Mouse (Mus musculus): ENCODE measurements around the gene Calcrl. TPM values are rescaled to one million over a fixed set of nuclear protein-coding genes. Genes with fewer than 3 reads are reported as not detected.
"Not testable (repeated sequence)": the region's sequence is repeated elsewhere in the genome, so short reads cannot be mapped to it uniquely, and the experiment has no call there.

Calcrl gene
- total RNA-seq, 2 experiments from 2014 or later: 29.2 to 31.4 TPM

DNA sequence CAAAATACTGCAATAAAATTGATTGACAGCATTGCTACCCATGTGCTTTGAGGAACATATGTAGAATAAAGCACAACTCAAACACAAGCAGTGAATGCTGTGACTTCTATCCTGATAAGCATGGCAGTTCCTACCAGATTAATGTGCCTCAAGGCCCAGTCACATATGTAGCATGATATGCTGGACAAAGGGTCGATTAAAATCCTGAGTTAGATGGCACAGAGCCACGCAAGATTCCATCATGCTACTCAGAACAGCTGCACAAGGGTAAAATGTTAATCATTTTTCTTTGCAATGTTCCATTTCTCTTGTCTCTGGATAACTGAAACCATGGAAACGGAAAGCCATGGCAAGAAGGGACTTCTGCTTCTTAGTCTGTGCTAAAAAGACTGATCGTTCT lies 28.7 kb downstream of the Calcrl start:
- no peak for DNase-seq
- intact Hi-C loops (cut with DNase I): no loop called here

DNA sequence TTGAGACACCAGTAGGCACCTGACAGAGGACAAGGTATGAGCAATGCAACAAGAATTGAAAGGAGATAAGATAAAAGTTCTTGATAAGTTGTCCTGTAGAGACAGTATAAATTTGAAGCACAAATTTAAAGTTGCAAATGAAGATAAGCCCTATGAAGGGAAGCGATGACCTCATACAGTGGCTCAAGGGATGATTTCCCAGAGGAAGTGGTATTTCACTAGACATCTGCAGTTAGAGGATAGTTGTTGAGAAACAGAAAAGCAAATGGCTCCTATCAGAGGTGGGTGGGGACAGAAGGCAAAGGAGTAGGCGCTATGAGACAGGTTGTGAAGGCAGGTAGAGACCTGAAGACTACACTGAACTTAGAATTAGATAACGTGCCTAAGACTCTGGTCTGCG lies 32.0 kb downstream of the Calcrl start:
- DNase-seq: no peak
- intact Hi-C loops (cut with DNase I): no loop called here

DNA sequence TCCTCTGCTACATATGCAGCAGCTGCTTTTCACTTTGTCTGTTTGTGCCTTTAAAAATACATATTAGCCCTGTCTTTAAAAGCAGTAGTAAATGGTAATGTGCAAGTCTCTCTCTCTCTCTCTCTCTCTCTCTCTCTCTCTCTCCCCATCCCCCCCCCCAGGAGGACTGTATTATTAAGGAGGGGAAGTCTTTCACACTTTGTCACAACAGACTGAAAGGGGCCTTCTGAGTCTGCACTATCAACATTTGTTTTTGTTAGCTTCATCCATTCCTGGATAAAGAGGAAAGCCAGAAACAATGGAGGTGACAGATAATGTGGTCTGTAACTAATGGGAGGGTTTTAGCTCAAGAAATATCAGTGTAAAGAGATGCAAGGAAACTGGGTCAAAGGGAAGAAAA lies 36.1 kb downstream of the Calcrl start:
- intact Hi-C loops (cut with DNase I): no loop called here
- DNase-seq: no peak

GRCm38 (mm10) chr2:84388537-84388936 lies 36.7 kb downstream of the Calcrl start:
- intact Hi-C loops (cut with DNase I); DNase-seq: not testable (repeated sequence)

DNA sequence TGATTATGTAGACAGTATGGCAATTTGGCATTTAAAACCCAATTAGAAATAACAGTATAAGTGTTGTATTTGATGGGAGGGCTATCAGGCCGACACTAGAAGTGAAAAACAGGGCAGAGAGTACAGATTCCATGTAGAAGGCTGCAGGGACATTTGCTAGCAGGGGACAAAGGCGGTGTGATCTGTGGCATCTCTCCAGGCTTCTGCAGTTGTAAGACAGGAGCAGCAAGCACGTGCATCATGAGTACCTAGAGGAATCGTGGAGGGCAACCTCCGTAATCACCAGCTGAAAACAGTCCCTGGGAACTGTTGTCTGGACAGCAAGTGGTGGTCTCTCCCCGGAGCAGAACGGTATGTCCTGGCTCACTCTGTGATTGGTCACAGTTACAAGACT lies 37.2 kb downstream of the Calcrl start:
- DNase-seq: peak in 1 of 2 experiments; percentile 39
- intact Hi-C loops (cut with DNase I): no loop called here

- intact Hi-C loops (cut with DNase I): loop anchor here (2.0 kb wide), 3 partner anchors 37 to 203 kb away; partner anchors contain the start of gene Calcrl
- DNase-seq: peak in 1 of 2 experiments; percentile 33
Observed at GRCm38 (mm10) chr2:84387394-84388022, 37.7 kb downstream of the Calcrl start.

GRCm38 (mm10) chr2:84386563-84387393 lies 38.4 kb downstream of the Calcrl start:
- intact Hi-C loops (cut with DNase I): loop anchor here (2.0 kb wide), 3 partner anchors 38 to 202 kb away; partner anchors contain the start of gene Calcrl
- peak; percentile 38 to 48 for DNase-seq

DNA sequence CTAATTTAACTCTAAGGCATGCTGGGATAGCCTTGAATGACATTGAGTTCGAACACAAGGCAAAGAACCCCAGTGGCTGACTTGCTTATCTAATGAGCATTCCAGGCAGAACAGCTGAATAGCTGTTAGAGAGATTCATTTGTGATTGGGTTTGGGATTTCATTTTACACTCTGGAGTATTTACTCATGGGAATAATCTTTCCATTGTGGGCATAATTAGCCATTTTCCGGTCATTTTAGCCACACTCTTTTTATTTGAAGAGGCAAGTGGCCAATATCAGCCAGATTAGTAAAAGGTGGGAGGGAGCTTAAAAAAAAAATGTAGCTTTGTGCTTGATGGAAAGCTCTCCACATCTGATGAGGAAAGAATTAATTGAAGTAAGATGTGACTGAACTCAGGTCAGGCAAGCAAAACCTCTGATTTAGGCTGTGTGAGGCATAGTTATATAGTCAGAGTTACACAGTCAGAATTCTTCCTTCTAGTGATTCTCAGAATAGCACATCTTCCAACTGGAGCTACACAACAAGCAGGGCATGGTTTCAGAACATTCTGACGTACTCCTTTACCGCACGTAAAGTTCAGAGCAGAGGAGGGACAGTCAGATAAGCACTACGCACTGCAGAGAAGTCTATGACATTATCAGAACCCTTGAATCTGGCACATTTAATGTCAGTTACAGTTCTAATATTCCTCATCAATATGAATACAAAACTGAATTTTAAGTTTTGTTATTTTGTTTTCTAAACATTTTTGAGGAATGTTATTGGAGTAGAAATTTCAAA lies 40.1 kb downstream of the Calcrl start:
- intact Hi-C loops (cut with DNase I): no loop called here
- no peak for DNase-seq

DNA sequence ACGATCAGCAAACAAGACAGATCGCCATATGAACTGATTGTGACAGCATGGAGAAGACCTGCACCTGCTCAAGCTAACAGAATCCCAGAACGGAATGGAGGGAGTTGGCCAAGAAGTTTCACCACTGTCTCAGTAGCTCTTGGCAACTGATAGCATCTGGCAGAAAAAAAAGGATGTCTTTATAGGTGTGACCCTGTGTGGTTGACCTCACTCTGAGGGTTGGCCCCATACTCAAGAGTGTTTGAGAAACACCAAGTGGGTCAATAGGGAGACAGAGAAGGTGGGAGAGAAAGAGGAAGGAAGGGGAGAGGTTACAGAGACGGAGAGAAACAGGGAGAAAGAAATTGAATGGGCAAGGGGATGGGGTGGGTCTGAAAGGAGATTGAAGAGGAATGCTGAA lies 41.4 kb downstream of the Calcrl start:
- DNase-seq: no peak
- intact Hi-C loops (cut with DNase I): no loop called here

DNA sequence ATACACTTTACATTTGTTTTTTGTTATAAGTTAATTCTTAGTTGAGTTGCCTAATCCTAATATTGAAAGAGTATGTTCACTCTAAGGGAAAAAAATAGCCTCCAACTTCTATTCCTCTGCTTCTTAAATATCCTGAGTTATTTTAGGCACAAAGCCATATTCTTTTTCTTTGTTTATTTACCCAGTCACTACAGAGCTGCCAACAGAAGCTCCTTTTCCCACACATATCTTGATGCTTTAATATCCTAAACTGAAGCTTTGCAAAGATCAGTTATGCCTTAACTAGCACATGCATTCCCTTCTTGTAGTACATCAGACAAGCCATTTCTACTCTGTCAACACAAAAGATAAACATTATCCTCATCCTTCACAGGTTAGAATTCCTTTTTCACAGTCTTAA lies 42.7 kb downstream of the Calcrl start:
- intact Hi-C loops (cut with DNase I): no loop called here
- DNase-seq: no peak

- intact Hi-C loops (cut with DNase I): no loop called here
- no peak for DNase-seq
Observed at GRCm38 (mm10) chr2:84381997-84382396, 43.2 kb downstream of the Calcrl start.

DNA sequence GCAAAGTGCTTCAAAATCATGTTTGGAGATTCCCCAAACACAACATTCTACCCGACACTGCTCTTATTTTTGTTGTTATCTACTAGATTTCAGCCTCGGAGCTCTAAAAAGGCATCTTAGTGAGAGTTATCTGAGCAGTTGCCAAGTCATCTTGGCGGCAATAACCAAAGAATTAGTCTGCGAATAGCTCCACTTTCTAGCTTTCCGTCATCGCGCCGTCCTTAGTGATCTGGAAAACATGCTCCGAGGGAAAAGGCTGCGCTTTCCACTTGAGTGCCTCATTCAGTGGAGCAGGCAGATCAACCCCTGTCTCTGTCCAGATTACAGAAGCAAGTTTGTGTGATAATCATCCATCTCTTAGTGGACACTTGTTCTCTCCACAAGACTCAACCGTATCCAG lies 44.4 kb downstream of the Calcrl start:
- peak; percentile 44 to 57 for DNase-seq
- intact Hi-C loops (cut with DNase I): no loop called here

GRCm38 (mm10) chr2:84378678-84379077 lies 46.5 kb downstream of the Calcrl start:
- no peak for DNase-seq

GRCm38 (mm10) chr2:84369256-84369655 lies 56.0 kb downstream of the Calcrl start:
- no peak for DNase-seq
- intact Hi-C loops (cut with DNase I): no loop called here

More at GRCm38 (mm10) chr2:84378678-84379077, 46.5 kb downstream of the Calcrl start:
- intact Hi-C loops (cut with DNase I): loop anchor here (5.0 kb wide), 1 partner anchor 36 kb away; no protein-coding TSS in a partner anchor

GRCm38 (mm10) chr2:84366742-84367141 lies 58.5 kb downstream of the Calcrl start:
- intact Hi-C loops (cut with DNase I): no loop called here
- no peak for DNase-seq

DNA sequence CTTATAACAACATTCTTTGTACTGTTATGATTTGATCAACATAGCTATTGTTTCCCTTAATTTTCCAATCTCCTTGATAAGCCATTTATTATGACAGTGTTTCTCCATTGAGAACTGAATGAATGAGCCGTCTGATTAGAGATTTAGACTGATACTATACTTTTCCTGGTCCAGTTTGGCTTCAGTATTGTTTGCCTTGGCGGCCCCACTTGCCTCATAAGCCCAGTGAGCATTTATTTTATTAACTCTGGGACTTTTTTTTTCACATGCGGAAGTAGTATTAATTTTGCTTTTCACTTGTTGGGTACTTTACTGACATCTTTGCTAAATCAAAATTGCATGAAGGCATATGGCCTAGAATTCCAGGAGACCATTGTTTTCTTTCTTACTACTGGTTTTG lies 59.9 kb downstream of the Calcrl start:
- intact Hi-C loops (cut with DNase I): no loop called here
- no peak for DNase-seq

DNA sequence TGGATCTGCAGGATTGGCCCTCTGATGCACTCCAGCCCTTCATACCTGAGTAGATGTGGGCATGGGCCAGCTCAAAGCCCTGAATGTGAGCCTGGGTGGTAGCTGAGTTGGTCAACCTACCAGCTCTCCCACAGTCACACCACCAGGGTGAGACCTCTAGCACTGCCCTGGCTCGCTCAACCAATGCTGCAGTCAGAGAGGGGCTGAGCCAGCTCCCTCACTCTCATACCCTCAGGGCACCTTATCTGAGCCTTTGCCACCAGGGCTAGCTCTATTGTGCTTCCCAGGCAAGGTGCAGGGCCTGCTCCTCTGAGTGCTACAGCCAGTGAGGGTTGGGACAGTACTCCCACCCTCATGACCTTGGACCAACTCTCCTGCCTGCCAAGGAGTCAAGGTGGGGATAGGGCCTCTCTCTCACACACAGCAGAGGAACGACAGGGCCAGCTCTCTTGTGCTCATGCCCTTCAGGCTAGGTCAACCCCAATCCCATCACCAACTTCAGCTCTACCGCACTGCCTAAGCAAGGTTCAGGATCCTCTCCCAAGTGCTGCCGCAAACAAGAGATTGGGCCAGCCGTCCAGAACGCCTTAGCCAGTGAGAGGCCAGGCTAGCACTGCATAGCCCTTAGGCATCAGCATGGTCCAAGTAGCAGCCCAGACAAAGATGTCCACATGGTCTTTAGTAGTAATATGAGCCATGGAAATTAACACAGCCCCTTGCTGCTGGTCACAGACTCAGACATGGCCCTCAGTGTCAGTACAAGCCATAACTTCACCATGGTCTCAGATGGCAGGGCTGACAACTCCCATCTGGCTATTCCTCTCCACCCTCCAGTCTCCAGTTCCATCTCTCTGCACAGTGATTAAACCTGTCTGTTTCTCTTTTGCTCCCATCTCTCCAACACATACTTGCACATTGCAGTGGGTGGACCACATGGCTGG lies 62.2 kb downstream of the Calcrl start:
- no peak for DNase-seq
- intact Hi-C loops (cut with DNase I): no loop called here

DNA sequence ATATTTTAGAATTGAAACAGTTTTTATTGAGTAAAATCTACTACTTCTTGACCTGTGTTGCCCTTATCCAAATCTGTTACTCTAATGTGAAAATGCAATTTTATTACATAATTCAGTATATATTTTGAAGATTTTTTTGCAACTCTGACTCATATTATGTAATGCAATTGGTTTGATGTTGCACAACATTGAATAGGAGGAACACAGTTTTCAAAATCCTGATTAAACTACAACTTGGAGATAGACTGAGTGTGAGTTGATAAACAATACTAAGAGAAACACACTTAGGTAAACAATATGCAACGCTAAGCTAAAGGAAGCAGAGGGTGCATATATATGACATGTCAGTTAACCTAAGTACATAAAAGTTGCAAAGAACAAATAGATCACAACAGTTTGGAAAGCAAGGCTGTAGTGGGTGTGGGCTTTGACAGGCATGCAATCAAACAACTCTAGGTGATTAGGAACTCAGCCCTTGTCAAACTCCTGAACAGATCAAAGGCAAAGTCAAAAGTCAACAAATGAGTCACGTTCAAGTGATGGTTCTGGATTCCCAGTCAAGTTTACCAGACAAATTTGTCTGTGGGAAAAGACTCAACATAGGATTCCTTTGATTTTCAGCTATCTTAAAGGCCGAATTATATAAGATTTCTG lies 66.4 kb downstream of the Calcrl start:
- DNase-seq: no peak
- intact Hi-C loops (cut with DNase I): no loop called here

DNA sequence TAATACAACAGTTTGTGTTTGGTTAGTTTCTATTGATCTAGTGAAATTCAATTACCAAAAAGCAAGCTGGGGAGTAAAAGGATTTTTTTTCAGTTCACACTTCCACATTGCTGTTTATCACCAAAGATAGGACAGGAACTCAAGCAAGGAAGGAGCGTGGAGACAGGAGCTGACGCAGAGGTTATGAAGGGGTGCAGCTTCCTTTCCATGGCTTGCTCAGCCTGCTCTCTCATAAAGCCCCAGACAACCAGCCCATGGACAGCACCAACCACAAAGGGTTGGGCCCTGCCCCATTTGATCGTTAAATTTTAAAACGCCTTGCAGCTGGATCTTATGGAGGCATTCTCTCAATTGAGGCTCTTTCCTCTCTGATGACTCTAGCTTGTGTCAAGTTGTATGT lies 69.9 kb downstream of the Calcrl start:
- intact Hi-C loops (cut with DNase I): no loop called here
- no peak for DNase-seq

GRCm38 (mm10) chr2:84347376-84347775 lies 77.8 kb downstream of the Calcrl start:
- intact Hi-C loops (cut with DNase I): no loop called here
- no peak for DNase-seq

All from heart, postnatal 36 days (tissue).